Mouse (Mus musculus) cerebellum, postnatal 36 days (tissue): ENCODE measurements at regions not wholly inside any gene's neighbourhood (a gene's known extent, or its start where the extent isn't known, plus 50 kb on each side); places are given as distances from the start of the nearest gene placed in this dataset.
"Not testable (repeated sequence)": the region's sequence is repeated elsewhere in the genome, so short reads cannot be mapped to it uniquely, and the experiment has no call there.

Experiments
- DNase-seq, 2 experiments: peaks; one replicate each; pipeline ENCODE4 v3.0.0; 2021 to 2022; ENCODE audit warnings: mixed read lengths in 2 of 2

GRCm38 (mm10) chr1:137289456-137289855 lies 329.2 kb upstream of the Nr5a2 start:
- DNase-seq, result no peak

- DNase-seq, result no peak
Observed at GRCm38 (mm10) chr1:137283291-137283690, 323.0 kb upstream of the Nr5a2 start.

GRCm38 (mm10) chr1:137282457-137282856 lies 322.2 kb upstream of the Nr5a2 start:
- no peak for DNase-seq

GRCm38 (mm10) chr1:137280391-137281386 lies 320.4 kb upstream of the Nr5a2 start:
- no peak for DNase-seq

GRCm38 (mm10) chr1:137279981-137280380 lies 319.7 kb upstream of the Nr5a2 start:
- no peak for DNase-seq

GRCm38 (mm10) chr1:137270659-137271612 lies 310.7 kb upstream of the Nr5a2 start:
- DNase-seq, result no peak

GRCm38 (mm10) chr1:137262806-137263370 lies 302.6 kb upstream of the Nr5a2 start:
- no peak for DNase-seq

GRCm38 (mm10) chr1:137262121-137262525 lies 301.9 kb upstream of the Nr5a2 start:
- DNase-seq, result no peak

- no peak for DNase-seq
Observed at GRCm38 (mm10) chr1:137256294-137256693, 296.0 kb upstream of the Nr5a2 start.

GRCm38 (mm10) chr1:137255041-137255440 lies 294.8 kb upstream of the Nr5a2 start:
- DNase-seq, result no peak

- DNase-seq, result no peak
Observed at GRCm38 (mm10) chr1:137254634-137255033, 294.4 kb upstream of the Nr5a2 start.

- DNase-seq, result no peak
Observed at GRCm38 (mm10) chr1:137227098-137227485, 266.8 kb upstream of the Nr5a2 start.

GRCm38 (mm10) chr1:137226479-137227097 lies 266.3 kb upstream of the Nr5a2 start:
- DNase-seq, result no peak

- DNase-seq, result peak in 1 of 2 experiments; percentile 13
Observed at GRCm38 (mm10) chr1:137225418-137225817, 265.2 kb upstream of the Nr5a2 start.

GRCm38 (mm10) chr1:137223052-137223451 lies 262.8 kb upstream of the Nr5a2 start:
- no peak for DNase-seq

- no peak for DNase-seq
Observed at GRCm38 (mm10) chr1:137221087-137222057, 261.1 kb upstream of the Nr5a2 start.

- no peak for DNase-seq
Observed at GRCm38 (mm10) chr1:137220226-137220625, 260.0 kb upstream of the Nr5a2 start.

- no peak for DNase-seq
Observed at GRCm38 (mm10) chr1:137218611-137219010, 258.4 kb upstream of the Nr5a2 start.

GRCm38 (mm10) chr1:137218096-137218495 lies 257.8 kb upstream of the Nr5a2 start:
- no peak for DNase-seq

- no peak for DNase-seq
Observed at GRCm38 (mm10) chr1:137217206-137217605, 257.0 kb upstream of the Nr5a2 start.

GRCm38 (mm10) chr1:137214328-137214727 lies 254.1 kb upstream of the Nr5a2 start:
- not testable (repeated sequence) for DNase-seq
